Mouse (Mus musculus) liver, postnatal 0 days (tissue): ENCODE data around the gene Slco1b2. TPM values are rescaled to one million over a fixed set of nuclear protein-coding genes. Genes with fewer than 3 reads are reported as not detected.

Experiments
- ATAC-seq: fragments of 200-750 bp; cut with Nextera tagmentation; 2 replicates; pipeline ENCODE4 v1.8.0; 2017; ENCODE audit warnings: mild to moderate bottlenecking, moderate library complexity
- DNase-seq: peaks from one replicate; pipeline ENCODE4 v3.0.0-alpha.2; 2016
- H3K27ac ChIP-seq: fragments of 300-500 bp; sonication (generic); 2 replicates; pipeline ENCODE4 v1.5.1; 2014; ENCODE audit warnings: antibody characterized with exemption, moderate library complexity, mild to moderate bottlenecking, low read depth
- H3K27me3 ChIP-seq: fragments of 300-500 bp; sonication (generic); 2 replicates; pipeline ENCODE4 v1.6.1; 2014; ENCODE audit warnings: low read length, control low read depth, mixed read lengths; ENCODE audit not compliant: insufficient read depth
- H3K36me3 ChIP-seq: fragments of 300-500 bp; sonication (generic); replicated peaks from 2 replicates; pipeline ENCODE4 v1.6.1; 2014; ENCODE audit warnings: mild to moderate bottlenecking, control low read depth, low read length, moderate library complexity, mixed read lengths; ENCODE audit not compliant: insufficient read depth
- H3K4me1 ChIP-seq: fragments of 300-500 bp; sonication (generic); 2 replicates; pipeline ENCODE4 v1.6.1; 2014; ENCODE audit warnings: antibody characterized with exemption, mild to moderate bottlenecking, control low read depth; ENCODE audit not compliant: insufficient read depth
- H3K4me2 ChIP-seq: fragments of 300-500 bp; sonication (generic); 2 replicates; pipeline ENCODE4 v1.6.1; 2014; ENCODE audit warnings: low read depth, mild to moderate bottlenecking, low read length, moderate library complexity, mixed read lengths
- H3K4me3 ChIP-seq: fragments of 300-500 bp; sonication (generic); 2 replicates; pipeline ENCODE4 v1.5.1; 2014; ENCODE audit warnings: low read depth, low read length
- H3K9ac ChIP-seq: fragments of 300-500 bp; sonication (generic); replicated peaks from 2 replicates; pipeline ENCODE4 v1.6.1; 2014; ENCODE audit warnings: mild to moderate bottlenecking, moderate library complexity
- H3K9me3 ChIP-seq: fragments of 300-500 bp; sonication (generic); 2 replicates; pipeline ENCODE4 v1.6.1; 2016; ENCODE audit warnings: mild to moderate bottlenecking, control low read depth, low read length, mixed read lengths
- CTCF ChIP-seq: sonication (generic); IDR thresholded peaks from 2 replicates; pipeline ENCODE4 v1.5.1; 2016; ENCODE audit warnings: antibody characterized with exemption, low read depth
- EP300 ChIP-seq: IDR thresholded peaks from 2 replicates; pipeline ENCODE4 v1.6.1; 2016; ENCODE audit warnings: antibody characterized with exemption, low read depth, mild to moderate bottlenecking
- WGBS: fragments of 180-500 bp; shearing (Covaris S2); extraction: QIAGEN DNeasy Blood & Tissue Kit; methylation state at CpG from one replicate; pipeline ENCODE4 v1.1.7; 2014; ENCODE audit not compliant: insufficient replicate concordance; 5-methylcytosine and 5-hydroxymethylcytosine counted together
- polyA plus RNA-seq: library from polyadenylated mRNA; unstranded; fragments of >200 nt; fragmentation: Nextera tagmentation; extraction: Ambion mirVana; gene quantifications from 2 replicates; pipeline ENCODE4 v1.2.1, GENCODE M21; 2015

Gene Slco1b2
- polyA plus RNA-seq, 1 experiment from 2014 or later = 244 TPM

- 58% methylated on average over 9 of the region's 9 CpGs for WGBS
- TF ChIP-seq EP300 (no peak), CTCF (no peak)
- no peak for DNase-seq
Observed at GRCm38 (mm10) chr6:141600940-141601339, 28.4 kb upstream of the Slco1b2 start.

GRCm38 (mm10) chr6:141610702-141611260, 18.5 kb upstream of the Slco1b2 start:
- TF ChIP-seq EP300 (no peak), CTCF (no peak)
- Histone ChIP-seq H3K36me3 (no peaks in the 10 kb centered on the region), H3K27me3 (no peaks in the 10 kb centered on the region), H3K4me3 (no peak overlapping the region), H3K4me2 (no peak overlapping the region), H3K9ac (no peak overlapping the region), H3K9me3 (no peaks in the 10 kb centered on the region), H3K27ac (peak overlapping the region; percentile 61; the same call in 1 of the 2 replicates), H3K4me1 (no peaks in the 10 kb centered on the region)
- ATAC-seq = peak; percentile 64
- 48% methylated on average over 2 of the region's 2 CpGs for WGBS
- DNase-seq = peak; percentile 26

More at GRCm38 (mm10) chr6:141600940-141601339, 28.4 kb upstream of the Slco1b2 start:
- H3K4me1 ChIP-seq = no peaks in the 10 kb centered on the region
- no peaks in the 10 kb centered on the region for H3K27me3 ChIP-seq
- H3K4me2 ChIP-seq = no peak overlapping the region
- no peak for ATAC-seq
- no peak overlapping the region for H3K9ac ChIP-seq
- no peak overlapping the region for H3K27ac ChIP-seq
- H3K36me3 ChIP-seq = no peaks in the 10 kb centered on the region
- peaks cover 11% of the 10 kb centered on the region for H3K9me3 ChIP-seq
- H3K4me3 ChIP-seq = no peak overlapping the region

GRCm38 (mm10) chr6:141614017-141614416, 15.3 kb upstream of the Slco1b2 start:
- no peak for TF ChIP-seq CTCF
- TF ChIP-seq EP300 = peak; percentile 59
- H3K9ac ChIP-seq = no peak overlapping the region
- peak overlapping the region; percentile 83 for H3K27ac ChIP-seq
- H3K4me2 ChIP-seq = no peak overlapping the region
- ATAC-seq = 0 out of 2 replicates have a peak, but pooled peaks have one; percentile 16
- H3K27me3 ChIP-seq = no peaks in the 10 kb centered on the region
- DNase-seq = no peak
- H3K4me1 ChIP-seq = no peaks in the 10 kb centered on the region
- H3K4me3 ChIP-seq = no peak overlapping the region
- no peaks in the 10 kb centered on the region for H3K9me3 ChIP-seq
- H3K36me3 ChIP-seq = no peaks in the 10 kb centered on the region

- WGBS = 65% methylated on average over 3 of the region's 3 CpGs
Observed at GRCm38 (mm10) chr6:141615348-141615747, 14.0 kb upstream of the Slco1b2 start.

GRCm38 (mm10) chr6:141632935-141633334, 3.6 kb downstream of the Slco1b2 start:
- no peaks in the 10 kb centered on the region for H3K27me3 ChIP-seq
- ATAC-seq = peak; percentile 71
- no peaks in the 10 kb centered on the region for H3K4me1 ChIP-seq
- H3K4me3 ChIP-seq = no peak overlapping the region
- no peak for TF ChIP-seq CTCF
- 62% methylated on average over 6 of the region's 6 CpGs for WGBS
- peak; percentile 76 for DNase-seq
- no peaks in the 10 kb centered on the region for H3K9me3 ChIP-seq
- peak overlapping the region; percentile 22 for H3K4me2 ChIP-seq
- H3K36me3 ChIP-seq = peaks cover 2% of the 10 kb centered on the region
- H3K9ac ChIP-seq = no peak overlapping the region
- no peak overlapping the region for H3K27ac ChIP-seq

More at GRCm38 (mm10) chr6:141615348-141615747, 14.0 kb upstream of the Slco1b2 start:
- Histone ChIP-seq H3K36me3 (no peaks in the 10 kb centered on the region), H3K4me1 (no peaks in the 10 kb centered on the region), H3K9me3 (no peaks in the 10 kb centered on the region), H3K4me3 (no peak overlapping the region), H3K27me3 (no peaks in the 10 kb centered on the region), H3K27ac (peak overlapping the region; percentile 83), H3K4me2 (no peak overlapping the region), H3K9ac (no peak overlapping the region)
- ATAC-seq (peak; percentile 90), DNase-seq (peak; percentile 38)
- TF ChIP-seq CTCF (no peak), EP300 (peak; percentile 75)

- peak overlapping the region; percentile 64; the same call in 1 of the 2 replicates for H3K27ac ChIP-seq
- no peak overlapping the region for H3K4me2 ChIP-seq
- no peaks in the 10 kb centered on the region for H3K27me3 ChIP-seq
- DNase-seq = no peak
- H3K4me3 ChIP-seq = no peak overlapping the region
- TF ChIP-seq CTCF (no peak), EP300 (peak; percentile 15; the same call in 1 of the 2 replicates)
- H3K9me3 ChIP-seq = no peaks in the 10 kb centered on the region
- peaks cover 2% of the 10 kb centered on the region; the same call in 1 of the 2 replicates for H3K4me1 ChIP-seq
- WGBS = 33% methylated on average over 2 of the region's 2 CpGs
- H3K36me3 ChIP-seq = peaks cover 2% of the 10 kb centered on the region
- ATAC-seq = peak; percentile 79
- H3K9ac ChIP-seq = no peak overlapping the region
Observed at GRCm38 (mm10) chr6:141635250-141635649, 5.9 kb downstream of the Slco1b2 start.
